Mouse (Mus musculus) liver, postnatal 0 days (tissue): ENCODE measurements at regions not wholly inside any gene's neighbourhood (a gene's known extent, or its start where the extent isn't known, plus 50 kb on each side); places are given as distances from the start of the nearest gene placed in this dataset.

ENCODE experiments used
- CTCF ChIP-seq: sonication (generic); IDR thresholded peaks from 2 replicates; pipeline ENCODE4 v1.5.1; 2016; ENCODE audit warnings: antibody characterized with exemption, low read depth
- EP300 ChIP-seq: IDR thresholded peaks from 2 replicates; pipeline ENCODE4 v1.6.1; 2016; ENCODE audit warnings: antibody characterized with exemption, low read depth, mild to moderate bottlenecking

- TF ChIP-seq CTCF: no peak
- TF ChIP-seq EP300: no peak
These were observed 335.9 kb upstream of the Id2 start for GRCm38 (mm10) chr12:25432796-25433195.
